Mouse (Mus musculus) adrenal gland, adult 8-10 months (tissue): ENCODE results near the gene Them5. TPM values are rescaled to one million over a fixed set of nuclear protein-coding genes. Genes with fewer than 3 reads are reported as not detected.

ENCODE experiments used
- DNase-seq: peaks from one replicate; pipeline ENCODE4 v3.0.0; 2022
- total RNA-seq, 4 experiments: library from RNA; stranded (reverse); gene quantifications; 2 replicates each; pipeline ENCODE4 v1.2.4; 2022

Gene Them5
- not detected for total RNA-seq

DNA sequence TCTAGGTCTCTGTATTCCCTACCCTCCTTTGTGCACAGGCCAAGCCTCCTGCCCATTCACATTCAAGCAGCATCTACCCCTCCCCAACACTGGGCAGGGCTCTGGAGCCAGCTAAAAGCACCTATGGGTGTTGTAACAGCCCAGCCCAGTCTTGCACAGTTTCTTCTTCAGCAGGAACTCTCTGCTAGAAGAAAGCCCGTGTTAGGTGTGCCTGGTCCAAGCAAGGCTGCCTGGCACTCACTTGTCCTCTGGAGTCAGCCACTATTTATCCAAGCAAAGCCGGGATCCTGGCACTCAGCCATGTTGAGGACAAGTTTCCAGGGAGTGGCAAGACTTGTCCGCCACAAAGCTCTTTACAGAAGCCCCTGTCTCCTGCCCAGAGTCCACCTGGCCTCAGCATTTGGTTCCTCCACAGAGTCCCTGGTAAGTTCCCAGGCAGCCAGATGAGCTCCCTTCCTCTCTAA is at the start of gene Them5:
Them5 (plus strand) TSS at position 141 of the 464 bp plus-strand sequence.
- no peak for DNase-seq

DNA sequence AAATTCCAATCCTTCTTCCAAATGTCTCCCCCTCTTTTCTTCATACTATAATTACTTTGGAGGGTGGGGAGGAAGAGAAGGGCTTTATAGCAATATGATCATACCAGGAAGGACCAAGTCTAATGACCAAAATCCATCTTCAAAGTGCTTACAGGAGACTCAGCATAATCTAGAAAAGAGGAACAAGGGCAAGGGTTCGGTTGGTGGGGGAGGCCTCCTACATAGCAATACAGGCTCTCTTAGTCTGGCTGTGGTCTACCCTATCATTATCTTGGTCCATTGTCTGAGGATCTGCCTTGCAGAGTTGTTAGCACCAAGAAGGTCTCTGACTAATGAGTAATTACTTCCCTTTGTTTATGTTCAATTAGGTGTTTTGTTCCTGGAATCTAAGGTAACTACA is 36.4 kb upstream of the Them5 start:
- DNase-seq, result no peak

- DNase-seq, result no peak
Measured at GRCm38 (mm10) chr3:94306975-94307374, 34.9 kb upstream of the Them5 start.

GRCm38 (mm10) chr3:94309633-94310363 is 32.1 kb upstream of the Them5 start, which contains the start of gene Them4:
TSS of gene Them4 (plus strand) at chr3:94310089.
- peak; percentile 96 for DNase-seq

DNA sequence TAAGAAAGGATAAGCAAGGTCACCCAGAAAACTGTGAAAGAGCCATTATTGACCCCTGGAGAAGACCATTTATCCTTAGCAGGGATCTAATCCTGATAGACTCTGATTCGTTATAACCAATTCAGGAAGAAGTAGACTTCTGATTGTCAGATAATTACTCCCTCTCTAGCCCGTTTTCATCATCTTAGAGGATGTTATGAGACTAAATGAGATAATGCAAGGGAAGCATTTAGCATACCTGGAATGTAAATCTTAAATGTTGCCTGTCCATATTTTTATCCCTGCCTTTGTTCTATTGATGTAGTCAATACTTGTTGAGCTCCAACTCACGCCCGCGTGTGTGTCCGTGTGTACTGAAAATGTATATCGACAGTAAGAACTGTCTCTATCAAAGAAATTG is 31.4 kb upstream of the Them5 start:
- no peak for DNase-seq

GRCm38 (mm10) chr3:94310911-94311310 is 31.0 kb upstream of the Them5 start:
- DNase-seq, result no peak

DNA sequence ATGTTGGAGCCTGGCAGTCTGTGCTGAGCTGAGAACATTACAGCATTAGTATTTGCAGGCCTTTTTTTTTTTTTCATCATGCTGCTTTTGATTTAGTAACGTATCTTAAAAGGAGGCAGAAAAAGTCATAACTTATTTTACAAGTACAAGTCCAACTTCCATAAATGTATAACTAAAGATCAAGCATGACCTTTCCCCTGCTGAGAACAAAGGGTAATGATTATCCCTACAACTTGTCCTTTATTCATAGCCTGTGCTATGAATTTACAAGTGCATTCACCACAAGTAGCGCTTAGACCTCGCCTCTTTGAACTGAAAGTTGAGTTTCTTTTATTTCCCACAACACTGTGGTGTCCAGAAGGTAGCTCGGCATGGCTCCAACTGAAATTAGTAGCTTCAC is 30.5 kb upstream of the Them5 start:
- no peak for DNase-seq

DNA sequence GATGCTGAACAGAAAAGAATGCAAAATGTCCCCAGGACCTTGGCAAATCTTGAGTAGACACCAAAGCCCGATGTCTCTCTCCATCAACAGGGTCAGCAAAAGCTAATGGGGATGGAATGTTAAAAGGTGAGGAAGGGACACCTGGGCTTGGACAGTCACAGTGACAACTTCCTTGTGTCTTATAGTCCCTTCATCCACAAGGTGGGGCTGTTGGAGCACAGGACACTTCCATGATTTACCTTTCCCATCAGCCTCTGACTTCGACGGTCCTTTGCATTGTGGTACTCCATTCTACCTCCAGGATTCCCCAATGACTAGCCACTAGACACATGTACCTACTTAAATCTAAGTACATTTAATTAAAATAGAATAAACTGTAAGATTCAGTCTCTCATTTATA is 13.2 kb upstream of the Them5 start:
- DNase-seq, result no peak

- no peak for DNase-seq
Measured at GRCm38 (mm10) chr3:94334442-94334841, 7.5 kb upstream of the Them5 start.

- DNase-seq, result no peak
Measured at GRCm38 (mm10) chr3:94338522-94338921, 3.4 kb upstream of the Them5 start.

- DNase-seq, result no peak
Measured at GRCm38 (mm10) chr3:94342552-94342951, 653 bp downstream of the Them5 start.

- DNase-seq, result no peak
Measured at GRCm38 (mm10) chr3:94344182-94344581, 2.3 kb downstream of the Them5 start.

DNA sequence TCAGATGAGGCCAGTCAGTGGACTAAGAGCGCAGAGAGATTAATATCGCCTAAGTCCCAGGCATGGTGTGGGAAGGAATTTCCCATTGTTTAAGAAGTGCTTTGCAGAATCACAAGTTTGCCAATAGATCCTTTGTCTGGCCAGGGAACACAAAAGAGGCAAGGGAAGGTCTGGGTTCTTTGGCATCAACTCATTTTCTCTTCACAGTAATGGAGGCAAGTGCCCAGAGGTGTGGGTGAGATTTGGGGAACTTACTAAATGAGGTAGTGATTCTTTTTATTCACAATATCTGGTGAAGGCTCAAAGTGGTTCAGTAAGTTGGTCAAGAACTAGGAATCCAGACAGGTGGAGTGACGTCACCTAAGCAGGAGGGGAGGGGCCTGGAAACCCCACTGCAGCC is 3.0 kb downstream of the Them5 start:
- DNase-seq, result no peak

GRCm38 (mm10) chr3:94348146-94348545 is 6.2 kb downstream of the Them5 start:
- DNase-seq, result no peak

DNA sequence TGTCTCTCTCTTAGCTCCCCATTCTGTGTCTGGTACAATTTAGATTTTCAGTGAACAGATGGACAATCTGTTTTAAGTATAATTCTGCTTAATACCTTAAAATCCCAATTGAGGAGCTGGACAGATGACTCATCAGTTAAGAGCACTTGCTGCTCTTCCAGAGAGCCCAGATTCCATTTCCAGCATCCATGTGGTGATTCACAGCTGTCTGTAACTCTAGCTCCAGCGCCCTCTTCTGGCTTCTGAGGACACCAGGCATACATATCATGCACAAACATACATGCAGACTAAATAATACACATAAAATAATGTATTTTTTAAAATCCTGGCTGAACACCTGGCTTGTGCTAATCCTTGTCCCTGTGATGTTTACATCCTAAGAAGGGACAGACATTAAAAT is 18.9 kb downstream of the Them5 start:
- peak; percentile 32 for DNase-seq

DNA sequence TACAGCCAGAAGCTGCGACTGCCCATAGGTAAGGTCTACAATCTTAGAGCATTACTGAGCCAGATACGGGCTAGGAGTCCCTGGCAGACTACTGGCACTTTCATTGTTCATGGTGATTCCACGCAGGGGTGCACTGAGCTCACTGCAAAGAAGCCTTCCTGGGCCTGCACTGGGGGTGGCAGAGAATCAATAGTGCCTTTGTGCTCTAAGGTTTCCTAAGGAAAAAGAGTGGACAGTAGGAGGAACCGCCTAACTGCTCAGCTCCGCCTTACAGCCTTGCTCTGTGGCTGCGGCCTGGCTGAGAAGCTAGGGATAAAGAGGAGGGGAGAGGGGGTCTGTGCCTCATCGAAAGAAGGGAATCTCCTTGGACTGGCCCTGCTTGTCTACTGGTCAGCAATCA is 20.2 kb downstream of the Them5 start, which contains the start of gene C2cd4d:
C2cd4d (plus strand) TSS at position 301 of the 400 bp plus-strand sequence.
- DNase-seq, result no peak

DNA sequence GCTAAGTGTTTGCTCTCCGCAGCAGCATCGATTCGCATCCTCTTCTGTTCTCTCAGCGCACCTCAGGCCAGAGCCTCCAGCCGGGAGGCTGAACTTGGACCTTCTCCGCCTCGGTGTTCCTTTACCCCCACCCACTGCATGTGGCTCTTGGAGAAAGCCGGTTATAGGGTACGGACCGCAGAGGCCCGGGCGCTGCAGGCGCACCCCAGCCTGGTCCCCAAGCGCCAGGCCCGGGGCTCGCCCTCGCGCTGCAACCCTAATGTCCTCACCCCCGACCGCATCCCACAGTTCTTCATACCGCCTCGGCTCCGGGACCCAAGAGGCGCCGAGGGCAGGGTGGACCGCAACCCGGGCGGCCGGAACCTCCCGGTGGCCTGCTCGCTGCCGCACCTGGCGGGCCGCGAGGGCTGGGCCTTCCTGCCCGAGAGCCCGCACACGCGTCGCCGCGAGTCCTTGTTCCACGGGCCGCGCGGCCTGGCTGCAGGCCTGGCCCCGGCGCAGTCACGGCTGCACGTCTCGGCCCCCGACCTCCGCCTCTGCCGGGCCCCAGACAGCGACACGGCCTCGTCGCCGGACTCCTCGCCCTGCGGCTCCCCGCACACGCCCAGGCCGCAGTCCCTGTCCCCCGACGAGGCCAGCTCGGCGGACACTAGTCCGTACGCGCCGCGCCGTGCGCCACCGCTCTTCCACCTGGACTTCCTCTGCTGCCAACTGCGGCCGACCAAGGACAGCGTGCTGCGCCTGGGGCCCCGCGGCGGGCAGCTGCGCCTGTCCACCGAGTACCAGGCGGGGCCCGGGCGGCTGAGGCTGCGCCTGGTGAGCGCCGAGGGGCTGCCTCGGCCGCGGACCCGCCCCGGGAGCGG is 21.6 kb downstream of the Them5 start:
- DNase-seq, result peak; percentile 36

DNA sequence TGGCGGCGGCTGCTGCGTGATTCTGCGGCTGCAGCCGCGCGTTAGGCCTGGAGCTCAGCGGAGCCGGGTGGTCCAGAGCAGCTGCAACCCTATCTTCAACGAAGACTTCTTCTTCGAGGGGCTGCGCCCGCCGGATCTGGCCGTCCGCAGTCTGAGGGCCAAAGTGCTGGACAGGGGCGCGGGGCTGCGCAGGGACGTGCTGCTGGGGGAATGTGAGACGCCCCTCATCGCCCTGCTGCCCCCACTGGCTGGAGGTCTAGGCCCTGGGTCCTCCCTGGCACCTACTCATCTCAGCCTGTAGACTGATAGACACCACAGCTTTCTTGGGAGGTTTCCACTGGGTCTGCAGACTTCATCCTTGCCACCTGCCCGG is 22.2 kb downstream of the Them5 start:
- no peak for DNase-seq

DNA sequence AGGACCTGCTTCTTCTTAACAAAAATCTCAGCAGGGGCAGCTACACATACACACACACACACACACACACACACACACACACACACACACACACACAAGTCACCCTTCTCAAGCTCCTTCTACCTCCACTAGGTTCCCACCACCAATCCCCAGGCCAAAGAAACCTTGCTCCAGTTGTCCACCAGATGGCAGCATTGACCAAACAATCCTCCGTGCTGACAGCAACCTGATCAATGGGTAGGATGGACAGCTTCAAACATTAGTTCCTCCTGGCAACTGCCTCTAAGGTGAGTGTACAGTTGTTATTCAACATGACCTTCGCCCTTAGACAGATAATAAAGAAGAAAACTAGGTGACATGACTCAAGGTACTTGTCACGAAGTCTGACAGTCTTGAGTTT is 24.9 kb downstream of the Them5 start:
- peak; percentile 64 for DNase-seq

DNA sequence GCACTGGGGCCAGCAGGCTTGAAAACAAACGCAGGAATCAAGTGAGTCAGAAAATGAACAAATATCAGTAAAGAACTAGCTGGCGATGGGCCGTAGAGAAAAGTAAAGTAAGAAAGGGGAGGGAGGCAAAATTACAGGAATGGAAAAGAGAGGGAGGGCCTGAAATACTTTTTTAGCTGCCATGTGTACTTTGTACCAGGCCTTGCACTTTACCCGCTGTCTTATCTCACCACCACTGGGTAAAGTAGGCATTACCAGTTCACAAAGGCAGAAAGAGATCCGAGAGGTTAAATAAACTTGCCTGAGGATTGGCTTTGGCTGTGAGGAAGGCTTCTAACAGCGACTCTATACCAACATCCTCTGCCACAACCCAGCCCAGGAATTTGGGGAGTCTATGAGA is 25.6 kb downstream of the Them5 start:
- DNase-seq, result no peak

GRCm38 (mm10) chr3:94368631-94369030 is 26.7 kb downstream of the Them5 start:
- DNase-seq, result no peak

DNA sequence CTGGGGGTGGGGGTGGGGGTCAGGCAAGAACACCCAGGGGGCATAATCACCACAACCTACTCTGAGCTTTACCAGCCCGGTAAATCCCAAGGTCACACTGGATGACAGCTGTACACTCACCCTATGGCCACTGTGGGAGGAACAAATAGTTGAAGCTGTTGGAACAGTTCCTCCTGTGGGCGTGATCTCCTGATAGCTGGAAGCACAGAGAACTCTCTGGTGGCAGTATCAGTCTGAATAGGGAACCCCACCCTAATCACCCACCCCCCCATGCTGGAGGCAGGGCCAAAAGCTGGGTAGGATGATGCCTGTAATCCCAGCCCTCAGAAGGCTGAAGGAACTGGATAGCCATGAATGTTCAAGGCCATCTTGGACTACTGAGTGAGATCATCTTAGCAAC is 27.8 kb downstream of the Them5 start:
- DNase-seq, result no peak

- peak; percentile 90 for DNase-seq
Measured at GRCm38 (mm10) chr3:94371637-94372036, 29.7 kb downstream of the Them5 start.

- DNase-seq, result no peak
Measured at GRCm38 (mm10) chr3:94372038-94372437, 30.1 kb downstream of the Them5 start.
